Mouse (Mus musculus) adrenal gland (tissue): ENCODE measurements around the gene Fam129a.
"Not testable (repeated sequence)": the region's sequence is repeated elsewhere in the genome, so short reads cannot be mapped to it uniquely, and the experiment has no call there.

Experiments
- intact Hi-C: fragments of 180-260 bp; cut with DNase I; formaldehyde crosslinking; loops from one replicate; pipeline ENCODE4 v1.15.1; 2025

Gene Fam129a

DNA sequence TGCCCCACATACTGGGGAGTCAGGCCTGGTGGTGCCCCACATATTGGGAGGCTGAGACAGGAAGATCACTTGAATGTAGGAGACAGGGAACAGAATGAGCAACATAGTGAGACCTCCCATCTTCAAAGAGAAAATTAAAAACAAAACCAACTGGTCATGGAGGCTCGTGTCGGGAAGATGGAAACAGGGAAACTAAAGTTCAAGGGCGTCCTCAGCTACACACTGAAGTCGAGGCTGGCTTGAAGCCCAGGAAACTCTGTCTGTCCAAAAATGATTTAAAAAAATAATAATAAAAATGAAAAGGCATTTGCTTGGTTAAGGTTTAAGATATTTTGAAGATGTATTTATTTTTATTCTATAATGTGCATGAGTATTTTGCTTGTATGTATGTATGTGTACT lies 152.8 kb downstream of the Fam129a start:
- intact Hi-C loops = loop anchor here (5.0 kb wide), 1 partner anchor 34 kb away; the partner anchor contains the start of gene Edem3

DNA sequence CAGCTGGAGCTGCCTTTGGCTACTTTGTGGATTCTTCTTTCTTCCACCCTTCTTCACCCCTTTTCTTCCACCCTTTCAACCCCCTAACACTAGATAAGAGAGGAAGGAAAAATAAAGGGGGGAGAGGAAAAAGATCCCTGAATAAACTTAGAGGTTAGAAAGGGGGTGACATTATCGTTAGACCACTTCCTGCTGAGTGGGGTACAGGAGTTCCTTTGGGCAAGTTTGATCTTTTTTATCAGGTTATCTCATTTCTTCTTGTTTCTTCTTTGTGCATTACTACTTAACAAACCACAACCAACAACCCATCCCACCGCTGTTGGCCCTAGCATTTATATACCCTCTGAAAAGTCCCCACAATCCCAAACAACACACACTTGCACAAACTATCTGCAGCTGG lies 154.6 kb downstream of the Fam129a start:
- intact Hi-C loops = no loop called here

DNA sequence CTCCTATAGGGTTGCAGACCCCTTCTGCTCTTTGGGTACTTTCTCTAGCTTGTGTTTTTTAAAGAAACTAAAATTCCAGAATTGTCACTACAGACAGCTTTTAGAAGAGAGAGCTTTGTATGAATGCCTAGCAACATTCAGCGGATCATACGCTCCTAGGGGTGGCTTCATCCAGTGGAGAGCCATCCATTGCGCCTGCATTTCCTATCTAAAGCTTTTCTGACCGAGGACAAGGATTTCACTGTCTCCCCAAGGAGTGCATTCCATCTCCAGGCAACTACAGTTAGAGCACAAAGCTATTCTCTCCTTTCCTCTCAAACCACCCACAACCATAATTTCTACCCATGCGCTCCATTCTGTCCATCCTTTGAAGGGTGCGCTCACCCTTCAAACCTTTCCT lies 155.4 kb downstream of the Fam129a start:
- intact Hi-C loops = no loop called here

DNA sequence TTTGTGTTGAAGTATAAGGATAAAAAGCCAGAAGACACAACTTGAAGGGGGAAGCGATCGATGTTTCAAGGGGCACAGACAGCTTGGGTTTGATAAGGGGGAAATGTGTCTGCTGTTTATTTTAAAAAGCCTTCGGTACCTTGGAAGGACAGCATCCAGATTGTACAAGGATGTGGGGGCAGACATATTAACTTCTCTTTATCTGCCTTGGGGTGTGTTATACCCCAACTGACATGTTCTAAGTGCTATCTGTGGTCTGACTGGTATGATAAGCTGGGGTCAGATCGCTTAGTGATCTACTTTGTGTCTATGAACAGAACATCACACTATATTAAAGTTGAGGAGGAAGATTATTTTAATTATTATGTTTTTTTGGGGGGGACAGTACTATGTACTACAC lies 157.2 kb downstream of the Fam129a start:
- intact Hi-C loops = no loop called here

DNA sequence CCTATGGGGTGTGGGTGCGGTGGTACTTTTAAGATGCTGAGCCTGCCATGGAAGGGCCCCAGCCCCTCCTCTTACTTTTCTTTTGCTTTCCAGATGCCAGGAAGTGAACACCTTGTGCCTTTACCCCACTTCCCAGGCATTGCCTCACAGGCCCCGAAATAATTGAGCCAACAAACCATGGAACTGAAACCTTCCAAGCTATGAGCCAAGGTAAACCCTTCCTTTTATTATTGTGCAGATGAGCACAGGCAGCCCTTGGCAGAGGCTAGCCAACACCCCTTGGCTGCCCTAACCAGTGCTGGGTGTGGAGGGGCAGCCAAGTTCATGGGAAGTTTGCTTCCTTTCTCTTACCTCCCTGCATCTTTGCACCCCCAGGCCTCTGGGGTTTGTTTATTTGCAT lies 166.2 kb downstream of the Fam129a start:
- intact Hi-C loops = no loop called here

DNA sequence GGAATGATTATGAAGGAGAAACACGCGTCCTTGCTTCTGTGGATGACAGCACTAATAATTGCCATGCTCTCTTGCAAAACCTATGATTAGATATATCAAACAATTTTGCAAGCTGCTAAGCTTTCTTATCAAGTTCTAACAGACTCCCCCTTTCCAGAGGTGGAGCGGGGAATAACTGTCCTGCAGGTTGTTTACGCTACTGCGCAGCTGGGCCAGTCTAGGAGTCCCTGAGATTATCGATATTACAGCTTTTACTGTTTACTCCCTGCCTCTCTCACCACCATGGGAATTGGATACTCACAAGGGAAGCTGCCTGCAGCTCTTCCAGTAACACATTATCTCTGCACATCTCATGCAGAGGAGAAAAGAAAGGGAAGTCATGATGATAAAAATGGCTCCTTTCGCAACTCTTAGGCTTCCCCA lies 170.2 kb downstream of the Fam129a start:
- intact Hi-C loops = no loop called here

DNA sequence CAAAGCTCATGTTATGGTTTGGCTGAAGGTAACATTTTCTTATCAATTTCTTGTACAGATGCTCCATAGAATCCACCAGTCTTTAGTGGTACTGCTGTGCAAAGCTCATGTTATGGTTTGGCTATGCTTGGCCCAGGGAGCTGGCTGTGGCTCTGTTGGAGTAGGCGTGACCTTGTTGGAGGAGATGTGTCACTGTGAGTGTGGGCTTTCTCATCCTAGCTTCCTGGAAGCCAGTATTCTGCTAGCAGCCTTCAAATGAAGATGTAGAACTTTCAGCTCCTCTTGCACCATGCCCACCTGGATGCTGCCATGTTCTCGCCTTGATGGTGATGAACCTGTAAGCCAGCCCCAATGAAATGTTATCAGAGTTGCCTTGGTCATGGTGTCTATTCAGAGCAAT lies 178.9 kb downstream of the Fam129a start:
- intact Hi-C loops = not testable (repeated sequence)

DNA sequence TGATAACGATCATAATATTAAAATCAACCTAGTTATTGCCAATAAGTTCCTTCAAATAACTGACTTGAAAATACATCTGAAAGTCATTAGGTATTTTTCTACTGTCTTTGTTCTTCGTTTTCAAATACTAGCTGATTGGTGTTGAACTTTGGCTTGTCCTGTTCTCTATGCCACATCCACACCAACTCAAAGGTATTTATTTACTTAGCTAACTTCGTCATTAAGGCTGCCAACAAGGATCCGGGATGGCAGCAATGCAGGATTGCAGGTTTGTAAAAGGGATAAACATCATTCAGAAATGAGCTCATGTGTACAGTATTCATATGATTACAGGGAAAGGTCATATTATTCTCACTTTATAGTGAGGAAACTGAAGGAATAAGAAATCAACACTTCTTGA lies 182.0 kb downstream of the Fam129a start:
- intact Hi-C loops = no loop called here

DNA sequence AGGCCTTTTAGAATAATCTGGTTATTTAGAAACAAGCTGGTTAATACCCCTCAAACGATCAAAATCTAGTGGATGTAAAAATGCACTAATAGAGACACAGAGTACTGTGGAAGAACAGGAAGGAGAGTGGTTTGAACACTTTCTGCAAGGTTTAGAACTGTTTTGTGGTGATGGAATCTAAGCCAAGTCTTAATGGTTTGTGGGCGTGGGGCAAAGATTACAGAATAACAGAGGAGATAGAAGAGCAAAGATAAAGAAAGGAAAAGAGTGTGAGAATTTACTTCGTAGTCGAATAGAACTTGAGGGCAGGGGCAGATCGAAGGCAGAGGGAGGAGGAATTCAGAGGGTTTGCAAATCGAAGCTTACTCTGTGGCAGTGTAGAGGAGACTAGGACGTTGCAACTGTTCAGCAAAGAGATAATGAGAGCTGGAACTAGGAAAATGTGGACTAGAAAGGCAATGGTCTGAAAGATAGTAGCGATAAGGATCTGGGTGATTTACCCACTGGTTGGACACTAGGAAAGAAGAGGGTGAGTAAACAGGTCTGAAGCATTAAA lies 182.5 kb downstream of the Fam129a start:
- intact Hi-C loops = no loop called here

DNA sequence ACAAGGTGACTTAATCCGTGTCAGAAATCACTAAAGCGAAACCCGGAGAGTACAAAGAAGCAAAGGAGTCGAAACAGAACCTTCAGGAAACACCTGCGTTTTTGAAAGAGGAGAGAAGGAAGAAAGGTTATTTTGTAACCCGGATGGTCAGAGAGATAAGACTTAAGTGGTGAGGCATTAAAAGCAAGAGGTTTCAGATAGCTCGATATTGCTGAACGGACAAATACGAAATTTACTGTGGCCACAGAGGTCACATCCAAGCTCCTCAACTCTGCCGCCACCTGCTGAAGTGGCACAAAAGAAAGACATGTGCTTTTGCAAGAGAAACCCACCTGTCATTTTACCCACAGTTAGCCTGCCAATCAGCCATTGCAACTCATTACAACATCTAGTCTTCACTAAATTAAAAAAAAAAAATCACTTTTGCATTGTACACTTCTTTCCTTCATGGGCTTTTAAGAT lies 183.1 kb downstream of the Fam129a start:
- intact Hi-C loops = no loop called here

DNA sequence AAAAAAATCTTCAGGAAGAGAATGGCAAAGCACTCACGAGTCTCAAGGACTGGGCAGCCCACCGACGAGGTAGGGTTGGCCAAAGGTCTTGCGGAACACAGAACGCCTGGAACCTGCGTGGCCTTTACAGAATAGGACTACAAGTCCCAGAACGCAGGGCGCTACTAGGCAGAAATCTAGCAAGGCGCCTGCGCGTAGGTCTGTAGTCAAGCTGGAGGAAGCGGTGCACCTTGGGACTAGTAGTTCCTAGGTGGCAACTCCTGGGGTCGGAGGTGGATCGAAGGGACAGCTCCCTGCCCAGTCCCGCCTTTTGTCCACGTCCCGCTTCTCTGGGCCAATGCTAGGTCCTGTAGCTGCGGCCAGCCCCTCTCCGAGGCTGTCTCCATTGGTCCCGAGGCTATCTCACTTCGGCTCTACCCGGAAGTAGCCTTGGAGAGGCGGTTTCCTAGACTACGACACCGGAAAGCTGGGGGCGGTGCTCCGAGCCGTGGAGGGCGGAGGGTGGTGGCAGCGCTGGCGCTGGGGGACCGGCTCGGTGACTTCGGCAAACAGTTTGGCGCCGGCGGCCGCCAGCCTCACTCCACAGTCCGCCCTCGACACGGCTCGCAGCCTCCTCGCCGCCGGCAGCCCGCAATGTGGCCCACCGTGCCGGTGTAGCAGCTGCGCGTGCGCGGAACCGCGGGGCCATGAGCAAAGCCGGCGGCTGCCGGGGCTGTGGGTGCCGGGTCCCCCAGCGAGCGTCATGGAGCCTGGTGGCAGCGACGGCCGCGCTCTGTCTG lies 184.1 kb downstream of the Fam129a start, which contains the start of gene Edem3:
Gene Edem3, plus strand, starts transcription at position 491 of the 779 bp plus-strand sequence.
- intact Hi-C loops = loop anchor here (5.0 kb wide), 1 partner anchor 33 kb away; no protein-coding TSS in a partner anchor

DNA sequence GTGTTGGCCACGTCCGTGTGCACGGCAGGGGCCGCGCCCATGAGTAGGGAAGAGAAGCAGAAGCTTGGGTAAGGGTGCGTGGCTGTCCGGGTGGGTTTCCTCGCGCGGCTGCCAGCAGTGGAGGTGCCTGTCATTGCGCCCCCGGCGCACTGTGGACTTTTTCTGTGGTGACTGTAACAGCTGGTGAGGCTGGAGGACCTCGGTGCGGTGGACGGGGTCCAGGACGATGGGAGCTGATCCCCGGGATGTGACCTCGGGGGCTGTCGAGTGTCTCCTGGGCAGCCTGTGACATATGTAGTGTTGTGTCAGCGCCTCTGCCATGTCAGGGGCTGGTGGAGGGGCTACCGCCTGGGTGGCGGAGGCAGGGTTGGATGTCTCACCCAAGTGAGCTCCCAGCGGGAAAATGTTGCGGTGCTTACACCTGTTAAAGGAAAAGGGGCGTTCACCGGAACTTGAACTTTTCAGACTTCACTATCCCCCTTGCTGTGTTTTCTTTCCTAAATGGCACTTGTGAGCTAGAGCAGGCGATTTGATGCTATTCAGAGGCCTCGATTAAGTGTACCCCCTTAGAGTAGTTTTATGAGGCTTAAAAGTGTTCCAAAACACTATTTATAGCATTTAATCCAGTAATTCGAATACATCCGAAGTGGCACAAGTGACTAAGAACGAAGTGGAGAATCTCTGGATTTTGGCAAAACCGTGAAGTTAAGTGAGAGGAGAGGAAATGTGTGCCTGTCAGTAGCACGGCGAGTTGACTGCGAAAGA lies 184.9 kb downstream of the Fam129a start:
- intact Hi-C loops = loop anchor here (5.0 kb wide), 1 partner anchor 34 kb away; no protein-coding TSS in a partner anchor

DNA sequence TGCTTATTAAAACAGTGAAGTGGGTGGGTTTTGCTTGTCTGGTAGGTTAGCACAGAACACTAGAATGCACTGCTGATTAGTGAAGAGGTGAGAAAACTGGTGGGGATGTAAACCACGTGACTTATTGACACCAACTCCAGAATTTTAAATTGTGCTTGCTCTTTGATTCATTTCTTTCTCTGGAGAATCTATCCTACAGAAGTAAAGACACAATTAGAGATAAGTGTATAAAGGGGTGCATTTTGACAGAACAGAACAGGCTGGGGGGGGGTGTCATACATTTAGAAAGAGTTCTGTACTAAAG lies 185.4 kb downstream of the Fam129a start:
- intact Hi-C loops = loop anchor here (5.0 kb wide), 1 partner anchor 34 kb away; no protein-coding TSS in a partner anchor

DNA sequence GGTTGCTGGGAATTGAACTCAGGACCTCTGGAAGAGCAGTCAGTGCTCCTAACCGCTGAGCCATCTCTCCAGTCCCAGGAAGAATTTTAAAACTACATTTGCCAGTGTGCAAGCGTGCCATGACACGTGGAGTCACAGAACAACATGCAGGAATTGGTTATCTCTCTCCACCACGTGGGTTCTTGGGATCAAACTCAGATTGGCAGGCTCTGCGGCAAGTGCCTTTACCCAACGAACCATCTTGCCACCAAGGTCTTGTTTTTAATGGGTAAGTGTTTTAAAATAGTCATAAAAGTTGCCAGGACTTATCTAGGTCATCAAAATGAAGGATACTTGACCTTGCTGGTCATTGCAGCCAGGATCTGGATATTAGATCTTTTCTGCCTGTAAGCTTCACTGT lies 187.3 kb downstream of the Fam129a start:
- intact Hi-C loops = loop anchor here (5.0 kb wide), 1 partner anchor 36 kb away; no protein-coding TSS in a partner anchor

DNA sequence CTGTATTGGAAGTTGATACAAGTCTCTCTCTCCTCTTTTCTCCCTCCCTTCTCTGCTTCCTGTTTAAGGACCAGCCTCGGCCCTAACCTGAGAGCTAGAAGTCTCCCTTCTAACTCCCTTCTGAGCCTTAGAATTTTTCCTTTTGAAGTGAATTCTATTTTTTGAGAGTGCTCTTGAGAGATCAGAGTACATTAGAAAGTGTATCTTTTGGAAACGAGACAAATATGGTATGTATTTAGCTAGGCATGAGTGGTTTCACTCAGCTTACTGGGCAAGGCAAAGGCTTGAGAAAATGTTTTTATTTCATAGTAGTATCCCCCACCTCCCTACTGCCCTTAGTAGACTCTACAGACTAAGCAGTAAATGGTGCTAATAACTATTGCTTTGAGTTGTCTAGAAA lies 188.0 kb downstream of the Fam129a start:
- intact Hi-C loops = loop anchor here (5.0 kb wide), 1 partner anchor 37 kb away; no protein-coding TSS in a partner anchor

DNA sequence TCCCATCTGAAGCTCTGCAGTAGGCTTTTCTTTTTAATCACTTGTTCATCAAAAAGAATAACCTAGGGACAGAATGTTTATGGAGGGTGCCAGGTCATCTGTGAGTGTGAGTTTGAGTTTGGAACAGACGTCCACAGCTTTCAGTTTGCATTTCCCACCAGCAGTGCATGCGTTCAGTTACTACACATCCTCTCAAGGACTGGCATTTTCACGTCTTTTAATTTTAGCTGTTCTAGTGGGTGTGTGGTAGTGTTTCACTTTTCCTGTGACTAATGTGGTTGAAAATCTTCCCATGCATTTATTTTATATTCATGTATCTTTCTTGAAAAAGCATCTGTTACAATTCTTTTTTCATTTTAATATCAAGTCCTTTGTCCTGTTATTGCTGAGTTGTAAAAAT lies 193.2 kb downstream of the Fam129a start:
- intact Hi-C loops = no loop called here

DNA sequence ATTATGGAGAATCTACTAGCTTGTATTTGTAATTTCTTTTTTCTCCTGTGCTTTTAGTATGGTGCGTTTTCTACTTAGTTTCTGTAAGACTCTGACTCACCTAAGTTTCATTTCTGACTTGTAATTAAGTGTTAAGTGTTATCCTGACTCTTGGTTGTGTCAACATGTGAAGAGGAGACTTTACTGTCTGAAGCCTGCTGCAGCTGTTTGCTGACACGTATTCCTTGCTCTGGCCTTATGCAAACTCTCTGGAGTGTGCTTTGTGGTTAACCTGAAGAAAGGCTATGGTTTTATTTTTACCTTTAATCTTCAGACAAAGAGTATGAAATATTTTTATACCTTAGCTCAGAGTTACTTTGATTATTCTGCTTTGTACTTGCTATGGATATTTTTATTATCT lies 195.2 kb downstream of the Fam129a start:
- intact Hi-C loops = loop anchor here (5.0 kb wide), 1 partner anchor 41 kb away; no protein-coding TSS in a partner anchor

DNA sequence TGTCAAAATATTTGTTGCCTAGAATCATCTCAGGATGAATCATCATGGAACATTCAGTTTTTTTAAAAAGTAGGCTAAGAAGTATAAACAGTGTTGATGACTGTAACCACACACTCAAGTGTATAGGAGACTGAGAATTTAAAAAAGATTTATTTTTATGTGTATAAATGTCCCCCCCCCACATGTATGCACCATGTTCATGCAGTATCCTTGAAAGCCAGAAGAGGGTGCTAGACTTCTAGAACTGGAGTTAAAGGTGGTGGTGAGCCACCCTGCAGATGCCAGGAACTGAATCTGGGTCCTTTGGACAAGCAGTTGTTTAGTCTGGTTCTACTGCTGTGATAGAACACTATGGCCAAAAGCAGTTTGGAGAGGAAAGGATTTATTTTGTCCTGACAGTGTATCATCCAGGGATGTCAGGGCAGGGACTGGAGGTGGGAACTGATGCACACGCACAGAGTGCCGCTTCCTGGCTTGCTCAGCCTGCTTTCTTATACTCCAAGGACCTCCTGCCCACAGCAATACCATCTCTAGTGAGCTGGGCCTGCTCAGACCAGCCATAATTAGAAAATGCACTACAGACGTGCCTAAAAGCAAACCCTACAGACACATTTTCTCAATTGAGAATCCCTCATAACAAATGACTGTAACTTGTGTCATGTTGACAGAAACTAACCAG lies 196.1 kb downstream of the Fam129a start:
- intact Hi-C loops = loop anchor here (5.0 kb wide), 1 partner anchor 40 kb away; no protein-coding TSS in a partner anchor

DNA sequence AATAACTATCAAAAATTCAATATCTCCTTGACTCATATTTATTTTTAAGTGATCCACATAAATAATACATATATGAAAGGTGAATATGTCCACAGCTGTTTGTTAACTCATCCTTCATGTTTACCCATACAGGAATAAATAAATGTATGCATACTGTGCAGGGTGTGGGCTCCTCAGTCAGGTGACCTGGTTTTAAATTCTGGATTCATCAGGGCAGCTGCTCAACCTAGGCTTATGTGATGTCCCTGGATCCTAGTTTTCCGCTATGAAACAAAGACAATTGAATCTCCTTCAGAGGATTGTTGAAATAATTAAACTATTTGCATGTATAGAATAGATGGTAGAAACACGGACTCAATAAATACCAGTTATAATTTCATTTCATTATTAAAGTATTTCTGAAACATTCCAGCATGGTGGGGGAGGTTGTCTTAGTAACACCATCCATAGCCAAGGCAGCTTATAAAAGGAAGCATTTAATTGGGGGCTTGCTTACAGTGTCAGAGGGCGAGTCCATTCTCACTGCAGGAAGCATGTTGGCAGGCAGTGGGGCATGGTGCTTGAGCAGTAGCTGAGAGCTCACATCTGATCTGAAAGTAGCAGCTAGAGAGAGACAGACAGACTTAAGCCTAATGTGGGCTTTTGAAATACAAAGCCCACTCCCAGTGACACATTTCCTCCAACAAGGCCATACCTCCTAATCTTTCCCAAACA lies 198.4 kb downstream of the Fam129a start:
- intact Hi-C loops = loop anchor here (5.0 kb wide), 1 partner anchor 38 kb away; no protein-coding TSS in a partner anchor
